Mouse (Mus musculus) cerebellum, adult 2 months (tissue): Measurements from ENCODE around the gene Usp20. TPM values are rescaled to one million over a fixed set of nuclear protein-coding genes. Genes with fewer than 3 reads are reported as not detected.

Source experiments
- DNase-seq, 2 experiments: peaks; one replicate each; pipeline ENCODE4 v3.0.0; 2021
- H3K27ac ChIP-seq: fragments of 200-500 bp; 2 replicates; pipeline ENCODE4 v1.5.1; 2012; ENCODE audit warnings: low read length, control low read depth, inconsistent platforms; ENCODE audit not compliant: insufficient read depth
- H3K27me3 ChIP-seq: fragments of 200-500 bp; 2 replicates; pipeline ENCODE4 v1.6.1; 2012; ENCODE audit warnings: inconsistent platforms, mild to moderate bottlenecking, low read length, moderate library complexity; ENCODE audit not compliant: control insufficient read depth, insufficient read depth
- H3K4me1 ChIP-seq: fragments of 200-500 bp; 2 replicates; pipeline ENCODE4 v1.6.1; 2011; ENCODE audit warnings: low read length; ENCODE audit not compliant: control insufficient read depth, insufficient read depth
- H3K4me3 ChIP-seq: fragments of 200-500 bp; replicated peaks from 2 replicates; pipeline ENCODE3; 2011; ENCODE audit warnings: mild to moderate bottlenecking, low read depth, low read length, control low read depth; ENCODE audit not compliant: insufficient read depth
- CTCF ChIP-seq: fragments of 200-500 bp; IDR thresholded peaks from 2 replicates; pipeline ENCODE4 v1.5.1; 2011; ENCODE audit warnings: low read depth, mild to moderate bottlenecking, control low read depth, low read length, moderate library complexity, borderline replicate concordance; ENCODE audit not compliant: insufficient read depth
- POLR2A ChIP-seq: fragments of 200-500 bp; IDR thresholded peaks from 2 replicates; pipeline ENCODE4 v1.6.1; 2011; ENCODE audit warnings: low read length, control low read depth, borderline replicate concordance; ENCODE audit not compliant: insufficient read depth
- WGBS: fragments of 180-500 bp; shearing (Covaris S2); methylation state at CpG from one replicate; pipeline ENCODE4 v1.1.7; 2018; 5-methylcytosine and 5-hydroxymethylcytosine counted together
- polyA plus RNA-seq: library from polyadenylated mRNA; depleted of rRNA; stranded (reverse); fragments of >200 nt; gene quantifications from 2 replicates; pipeline ENCODE4 v1.2.3, GENCODE M21; 2012

Gene Usp20
- polyA plus RNA-seq, 1 experiment, result 68.6 TPM

DNA sequence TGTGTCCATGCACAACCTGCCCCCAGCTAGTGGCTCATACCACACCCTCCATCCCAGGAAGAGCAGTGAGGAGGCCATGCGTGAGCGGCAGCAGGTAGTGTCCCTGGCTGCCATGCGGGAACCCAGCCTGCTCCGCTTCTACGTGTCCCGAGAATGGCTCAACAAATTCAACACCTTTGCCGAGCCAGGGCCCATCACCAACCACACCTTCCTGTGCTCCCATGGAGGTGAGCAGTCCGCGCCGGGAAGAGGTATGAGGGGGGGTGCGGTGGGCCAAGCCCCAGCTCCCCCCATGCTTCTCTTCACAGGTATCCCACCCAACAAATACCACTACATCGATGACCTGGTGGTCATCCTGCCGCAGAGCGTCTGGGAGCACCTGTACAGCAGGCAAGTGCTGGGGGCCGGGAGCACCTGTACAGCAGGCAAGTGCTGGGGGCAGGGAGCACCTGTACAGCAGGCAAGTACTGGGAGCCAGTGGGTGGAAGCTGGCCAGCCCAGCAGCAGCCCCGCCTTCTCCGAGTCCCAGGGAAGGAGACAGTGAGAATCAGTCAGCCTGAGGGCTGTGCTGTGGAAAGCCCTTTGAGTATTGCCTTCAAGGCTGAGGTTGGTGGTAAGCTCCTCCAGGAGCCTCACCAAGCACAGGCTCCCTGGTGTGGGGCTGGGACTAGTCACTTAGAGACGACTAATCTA lies 35.7 kb downstream of the Usp20 start:
- WGBS, result 50% methylated on average over 18 of the region's 18 CpGs
- Histone ChIP-seq H3K27ac (peak overlapping the region; percentile 89), H3K4me1 (peaks cover 59% of the 10 kb centered on the region), H3K27me3 (no peaks in the 10 kb centered on the region), H3K4me3 (no peak overlapping the region)
- TF ChIP-seq POLR2A (no peak), CTCF (no peak)
- DNase-seq, result peak; percentile 53 to 68

DNA sequence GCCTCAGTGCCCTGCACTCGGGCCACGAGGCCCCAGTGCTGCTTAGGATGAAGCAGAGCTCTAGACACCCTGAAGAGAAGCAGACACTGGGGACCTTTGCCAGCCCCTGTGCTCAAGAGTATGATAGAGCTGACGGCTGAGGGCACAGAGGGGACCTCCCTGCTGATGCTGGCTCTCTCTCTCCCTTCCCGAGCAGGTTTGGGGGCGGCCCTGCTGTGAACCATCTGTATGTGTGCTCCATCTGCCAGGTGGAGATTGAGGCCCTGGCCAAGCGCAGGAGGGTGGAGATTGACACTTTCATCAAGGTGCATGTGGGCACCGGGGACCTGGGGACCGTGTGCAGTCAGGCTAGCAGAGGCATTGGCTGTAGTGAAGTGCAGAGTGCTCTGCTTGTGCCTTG lies 36.4 kb downstream of the Usp20 start:
- DNase-seq, result peak; percentile 94 to 96

DNA sequence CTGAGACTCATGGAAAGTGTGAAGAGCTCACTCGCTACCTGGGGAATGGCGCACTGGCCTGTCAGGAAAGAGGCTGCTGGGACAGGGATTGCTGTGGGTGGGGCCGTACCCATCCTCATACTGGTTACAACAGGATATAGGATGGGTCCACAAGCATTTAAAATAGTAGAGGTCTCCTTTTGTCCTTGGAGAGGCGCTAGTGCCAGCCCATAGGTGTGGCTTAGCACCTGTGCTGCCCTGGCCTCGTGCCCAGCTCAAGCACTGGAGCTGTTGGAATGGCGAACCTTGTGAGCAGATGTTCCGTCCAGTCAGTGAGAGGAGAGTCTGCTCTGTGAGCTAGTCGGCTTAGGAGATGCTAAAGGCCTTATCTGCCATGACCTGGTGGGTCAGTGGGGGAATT lies 36.9 kb downstream of the Usp20 start:
- Histone ChIP-seq H3K27ac (peak overlapping the region; percentile 89), H3K4me3 (no peak overlapping the region), H3K27me3 (no peaks in the 10 kb centered on the region), H3K4me1 (peaks cover 66% of the 10 kb centered on the region)
- TF ChIP-seq POLR2A (no peak), CTCF (no peak)
- WGBS, result 31% methylated on average over 8 of the region's 8 CpGs
- peak in 1 of 2 experiments; percentile 68 for DNase-seq

More for the DNA sequence above, 36.4 kb downstream of the Usp20 start:
- WGBS, result 13% methylated on average over 8 of the region's 8 CpGs
- Histone ChIP-seq H3K27me3 (no peaks in the 10 kb centered on the region), H3K27ac (peak overlapping the region; percentile 89), H3K4me3 (no peak overlapping the region), H3K4me1 (peaks cover 61% of the 10 kb centered on the region)
- TF ChIP-seq CTCF, result no peak
- TF ChIP-seq POLR2A, result peak; percentile 25; the same call in 1 of the 2 replicates

DNA sequence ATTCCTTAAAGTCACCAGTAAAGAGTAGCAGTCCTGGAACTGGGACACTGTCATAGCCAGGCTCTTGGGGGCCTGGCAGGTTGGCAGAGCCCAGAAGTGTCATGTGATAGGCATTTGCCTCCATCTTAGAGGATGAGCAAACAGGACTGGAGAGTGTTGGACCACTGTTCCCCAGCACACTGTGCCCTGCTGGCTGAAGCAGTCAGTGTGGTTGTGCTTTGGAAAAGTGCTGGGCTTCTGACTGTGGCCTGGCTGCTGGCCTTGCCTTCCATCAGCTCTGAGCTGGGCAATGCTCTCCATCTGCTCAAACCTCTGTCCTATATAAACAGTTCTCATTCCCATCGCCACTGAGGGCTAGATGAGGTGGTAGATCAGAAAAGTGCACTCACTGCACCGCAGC lies 38.1 kb downstream of the Usp20 start:
- TF ChIP-seq POLR2A, result no peak
- TF ChIP-seq CTCF, result no peak
- peak; percentile 59 to 65 for DNase-seq
- H3K4me1 ChIP-seq, result peaks cover 71% of the 10 kb centered on the region
- WGBS, result 50% methylated on average over 2 of the region's 2 CpGs
- peak overlapping the region; percentile 89 for H3K27ac ChIP-seq
- H3K4me3 ChIP-seq, result no peak overlapping the region
- H3K27me3 ChIP-seq, result no peaks in the 10 kb centered on the region

DNA sequence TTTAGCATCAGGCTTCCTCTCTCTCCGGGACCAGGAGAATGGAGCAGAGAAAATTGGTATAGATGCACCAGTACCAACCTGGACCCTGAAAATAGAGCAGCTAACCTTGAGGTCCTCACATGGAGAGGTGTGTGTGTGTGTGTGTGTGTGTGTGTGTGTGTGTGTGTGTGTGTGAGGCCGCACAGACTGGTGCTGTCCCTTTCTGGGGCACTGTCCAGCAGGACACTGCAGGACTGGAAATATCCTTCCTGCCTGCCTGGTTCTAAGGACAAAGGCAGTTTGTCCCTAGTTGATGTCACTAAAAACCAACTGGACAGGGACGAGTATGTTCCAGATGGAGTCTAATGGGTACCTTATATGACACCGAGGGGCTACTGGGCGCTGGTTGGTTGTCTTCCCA lies 41.9 kb downstream of the Usp20 start:
- no peak for DNase-seq
- TF ChIP-seq POLR2A (no peak), CTCF (no peak)
- H3K4me1 ChIP-seq, result peaks cover 42% of the 10 kb centered on the region
- H3K27me3 ChIP-seq, result no peaks in the 10 kb centered on the region
- WGBS, result 18% methylated on average over 5 of the region's 5 CpGs
- H3K27ac ChIP-seq, result peak overlapping the region; percentile 89
- no peak overlapping the region for H3K4me3 ChIP-seq

DNA sequence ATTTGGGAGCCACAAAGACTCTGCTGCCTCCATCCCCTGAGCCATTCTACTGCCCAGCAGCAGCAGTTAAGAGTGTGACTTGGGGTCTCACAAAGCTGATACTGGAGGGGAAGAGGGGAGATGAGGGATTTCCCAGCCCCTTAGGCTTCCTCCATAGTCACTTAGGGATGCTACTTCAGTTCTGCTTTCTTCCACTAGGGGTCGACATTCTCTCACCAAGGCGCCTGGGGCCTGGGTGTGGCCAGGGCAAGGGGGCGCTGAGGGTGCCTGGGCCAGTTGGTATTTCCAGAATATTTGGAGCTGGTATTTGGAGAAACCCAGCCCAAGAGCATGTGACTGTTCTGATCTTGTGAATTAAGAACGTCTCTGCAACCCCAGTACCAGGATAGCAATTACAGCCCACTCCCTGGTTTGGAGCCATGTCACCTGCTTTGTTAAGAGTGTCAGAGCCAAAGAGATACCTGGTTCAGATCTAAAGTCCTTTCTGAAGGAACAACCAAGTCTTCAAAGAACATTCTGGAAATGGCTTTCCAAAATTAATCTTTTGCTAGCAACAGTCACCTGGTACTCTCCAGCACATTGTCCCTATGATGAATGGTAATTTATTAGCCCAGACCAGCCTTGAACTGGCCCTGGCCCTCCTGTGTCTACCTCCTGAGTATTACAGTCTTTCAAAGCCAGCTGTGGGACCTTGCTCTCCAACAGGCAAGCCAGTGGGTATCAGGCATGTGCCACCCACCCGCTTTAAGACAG lies 42.7 kb downstream of the Usp20 start:
- Histone ChIP-seq H3K4me3 (no peak overlapping the region), H3K4me1 (peaks cover 34% of the 10 kb centered on the region), H3K27me3 (no peaks in the 10 kb centered on the region), H3K27ac (peak overlapping the region; percentile 89)
- TF ChIP-seq CTCF, result peak; percentile 91
- TF ChIP-seq POLR2A, result no peak
- peak; percentile 76 for DNase-seq
- WGBS, result 25% methylated on average over 5 of the region's 5 CpGs

DNA sequence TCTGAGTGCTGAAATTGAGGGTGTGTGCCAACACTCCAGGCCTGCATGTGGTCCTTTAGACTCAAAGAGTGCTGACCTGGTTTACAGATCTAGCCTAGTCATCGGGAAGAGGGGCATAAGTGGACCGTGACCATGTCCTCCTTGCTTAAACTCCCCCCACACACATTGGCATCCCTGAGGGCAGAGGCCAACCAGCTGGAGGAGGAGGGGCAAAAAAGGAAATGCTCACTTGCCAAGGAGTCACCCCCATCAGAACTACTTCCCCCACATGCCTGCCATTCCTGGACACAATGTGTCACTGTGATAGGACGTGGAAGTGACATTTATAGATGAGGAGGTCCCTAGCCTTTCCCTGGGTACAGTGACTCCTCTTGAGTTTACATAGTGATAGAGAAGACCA lies 43.4 kb downstream of the Usp20 start:
- Histone ChIP-seq H3K4me1 (peaks cover 27% of the 10 kb centered on the region), H3K4me3 (no peak overlapping the region), H3K27me3 (no peaks in the 10 kb centered on the region), H3K27ac (peak overlapping the region; percentile 10; the same call in 1 of the 2 replicates)
- 61% methylated on average over 3 of the region's 3 CpGs for WGBS
- DNase-seq, result no peak
- TF ChIP-seq CTCF (no peak; the same call in 1 of the 2 replicates), POLR2A (no peak)
